Mouse (Mus musculus) kidney, embryonic 16.5 days (tissue): Measurements from ENCODE around the gene Gm20388. TPM values are rescaled to one million over a fixed set of nuclear protein-coding genes. Genes with fewer than 3 reads are reported as not detected.

Experiments
- ATAC-seq: fragments of 200-750 bp; cut with Nextera tagmentation; 2 replicates; pipeline ENCODE4 v1.8.0; 2017; ENCODE audit warnings: moderate TSS enrichment; ENCODE audit not compliant: low FRiP score, low TSS enrichment
- H3K27ac ChIP-seq: fragments of 300-500 bp; sonication (generic); 2 replicates; pipeline ENCODE4 v1.5.1; 2014; ENCODE audit warnings: low read length
- H3K27me3 ChIP-seq: fragments of 300-500 bp; sonication (generic); 2 replicates; pipeline ENCODE4 v1.6.1; 2014; ENCODE audit warnings: low read length, control low read depth, mixed read lengths; ENCODE audit not compliant: insufficient read depth
- H3K36me3 ChIP-seq: fragments of 300-500 bp; sonication (generic); 2 replicates; pipeline ENCODE4 v1.6.1; 2014; ENCODE audit warnings: low read length, control low read depth, mixed read lengths; ENCODE audit not compliant: insufficient read depth
- H3K4me1 ChIP-seq: fragments of 300-500 bp; sonication (generic); 2 replicates; pipeline ENCODE4 v1.6.1; 2014; ENCODE audit warnings: low read length, control low read depth, mixed read lengths; ENCODE audit not compliant: insufficient read depth
- H3K4me2 ChIP-seq: fragments of 300-500 bp; sonication (generic); replicated peaks from 2 replicates; pipeline ENCODE4 v1.6.1; 2014; ENCODE audit warnings: low read depth, low read length
- H3K4me3 ChIP-seq: fragments of 300-500 bp; sonication (generic); 2 replicates; pipeline ENCODE4 v1.5.1; 2014; ENCODE audit warnings: mild to moderate bottlenecking, low read length
- H3K9ac ChIP-seq: fragments of 300-500 bp; sonication (generic); replicated peaks from 2 replicates; pipeline ENCODE4 v1.6.1; 2014; ENCODE audit warnings: low read length
- H3K9me3 ChIP-seq: fragments of 300-500 bp; sonication (generic); 2 replicates; pipeline ENCODE4 v1.6.1; 2016; ENCODE audit warnings: low read length, control low read depth
- WGBS: fragments of 180-500 bp; shearing (Covaris S2); extraction: QIAGEN DNeasy Blood & Tissue Kit; methylation state at CpG from one replicate; pipeline ENCODE4 v1.1.7; 2014; 5-methylcytosine and 5-hydroxymethylcytosine counted together
- microRNA counts: library from miRNA; unstranded; fragments of <30 nt; microRNA quantifications from one replicate; lab custom pipeline; 2016
- microRNA-seq: library from miRNA; unstranded; fragments of <30 nt; microRNA quantifications from one replicate; pipeline ENCODE4, GENCODE M21; 2016
- polyA plus RNA-seq: library from polyadenylated mRNA; unstranded; fragments of >200 nt; fragmentation: Nextera tagmentation; extraction: Ambion mirVana; gene quantifications from 2 replicates; pipeline ENCODE4 v1.2.1, GENCODE M21; 2015

Gene Gm20388
- polyA plus RNA-seq, 1 experiment from 2014 or later = 7.7 TPM

- Histone ChIP-seq H3K4me1 (no peaks in the 10 kb centered on the region), H3K4me3 (no peak overlapping the region), H3K27ac (no peak overlapping the region), H3K36me3 (no peaks in the 10 kb centered on the region), H3K4me2 (no peak overlapping the region), H3K9me3 (no peaks in the 10 kb centered on the region; the same call in 1 of the 2 replicates), H3K27me3 (no peaks in the 10 kb centered on the region), H3K9ac (no peak overlapping the region)
- WGBS = 86% methylated on average over 11 of the region's 11 CpGs
- no peak for ATAC-seq
Measured at GRCm38 (mm10) chr8:124389495-124389894, 4478.9 kb downstream of the Gm20388 start.

DNA sequence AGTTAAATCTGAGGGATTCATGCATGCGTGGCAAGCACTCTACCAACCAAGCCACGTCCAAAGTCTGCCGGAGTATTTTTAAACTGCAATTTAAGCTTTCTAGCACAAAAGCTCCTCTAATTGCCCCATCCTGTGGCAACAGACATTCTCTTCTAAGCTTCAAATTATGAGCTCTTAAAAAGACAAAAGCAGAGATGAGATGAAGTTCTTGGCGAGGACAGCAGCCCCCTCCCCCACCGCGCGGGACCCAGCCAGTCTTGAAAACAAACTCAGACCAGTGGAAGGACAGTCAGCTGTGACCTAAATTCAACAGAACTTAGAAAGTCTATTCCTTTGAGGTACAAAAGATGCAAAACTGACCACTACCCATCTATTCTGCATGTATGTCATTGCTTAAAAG, 4480.6 kb downstream of the Gm20388 start:
- no peaks in the 10 kb centered on the region for H3K4me1 ChIP-seq
- no peak overlapping the region for H3K27ac ChIP-seq
- WGBS = 86% methylated on average over 7 of the region's 7 CpGs
- H3K9me3 ChIP-seq = no peaks in the 10 kb centered on the region; the same call in 1 of the 2 replicates
- H3K4me2 ChIP-seq = no peak overlapping the region
- no peak for ATAC-seq
- H3K9ac ChIP-seq = no peak overlapping the region
- H3K4me3 ChIP-seq = no peak overlapping the region
- no peaks in the 10 kb centered on the region for H3K36me3 ChIP-seq
- H3K27me3 ChIP-seq = no peaks in the 10 kb centered on the region

DNA sequence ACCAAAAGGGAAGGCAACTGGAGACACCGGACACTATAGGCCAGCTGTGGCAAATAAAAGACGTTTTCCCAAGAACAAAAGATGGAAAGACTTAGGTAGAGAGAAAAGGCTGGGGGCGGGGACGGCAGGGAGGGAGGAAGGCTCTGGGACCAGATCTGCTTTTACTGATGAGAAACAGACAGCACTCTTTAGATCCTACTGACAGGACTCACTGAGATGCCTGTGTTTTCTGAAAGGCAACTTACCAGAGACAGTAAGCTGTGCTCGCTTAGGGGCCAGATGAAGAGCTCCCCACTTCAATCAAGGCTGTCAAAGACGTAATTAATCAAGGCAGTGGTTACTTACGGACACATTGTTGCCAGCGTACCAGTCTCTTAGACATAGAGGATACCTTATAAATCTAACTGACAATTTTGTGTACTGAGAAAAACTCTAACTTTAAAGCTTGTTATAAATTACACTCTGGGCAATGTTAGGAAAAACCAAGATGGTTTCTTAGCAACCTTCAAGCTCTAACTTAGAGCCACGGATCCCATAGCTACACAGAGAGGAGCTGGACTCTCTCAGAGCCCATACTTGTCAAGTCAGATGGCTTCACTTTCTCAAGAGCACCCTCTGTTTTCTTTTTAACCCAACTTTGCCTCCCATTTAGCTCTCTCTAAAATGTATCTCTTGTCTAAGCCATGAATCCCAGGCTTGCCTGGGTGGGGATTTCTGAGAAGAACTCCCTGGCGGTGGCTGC, 4481.8 kb downstream of the Gm20388 start:
- 53% methylated on average over 10 of the region's 10 CpGs for WGBS

GRCm38 (mm10) chr8:124393013-124393412, 4482.4 kb downstream of the Gm20388 start:
- no peaks in the 10 kb centered on the region for H3K36me3 ChIP-seq
- WGBS = 85% methylated on average over 5 of the region's 5 CpGs
- no peaks in the 10 kb centered on the region; the same call in 1 of the 2 replicates for H3K9me3 ChIP-seq
- no peaks in the 10 kb centered on the region for H3K27me3 ChIP-seq
- no peak for ATAC-seq
- no peak overlapping the region for H3K27ac ChIP-seq
- H3K9ac ChIP-seq = no peak overlapping the region
- no peak overlapping the region for H3K4me2 ChIP-seq
- H3K4me1 ChIP-seq = no peaks in the 10 kb centered on the region
- H3K4me3 ChIP-seq = no peak overlapping the region

More for the DNA sequence above, 4481.8 kb downstream of the Gm20388 start:
- H3K27me3 ChIP-seq = no peaks in the 10 kb centered on the region
- H3K4me2 ChIP-seq = no peak overlapping the region
- no peak overlapping the region for H3K9ac ChIP-seq
- no peaks in the 10 kb centered on the region; the same call in 1 of the 2 replicates for H3K9me3 ChIP-seq
- no peak overlapping the region for H3K27ac ChIP-seq
- no peak overlapping the region for H3K4me3 ChIP-seq
- ATAC-seq = no peak
- H3K4me1 ChIP-seq = no peaks in the 10 kb centered on the region
- H3K36me3 ChIP-seq = no peaks in the 10 kb centered on the region

DNA sequence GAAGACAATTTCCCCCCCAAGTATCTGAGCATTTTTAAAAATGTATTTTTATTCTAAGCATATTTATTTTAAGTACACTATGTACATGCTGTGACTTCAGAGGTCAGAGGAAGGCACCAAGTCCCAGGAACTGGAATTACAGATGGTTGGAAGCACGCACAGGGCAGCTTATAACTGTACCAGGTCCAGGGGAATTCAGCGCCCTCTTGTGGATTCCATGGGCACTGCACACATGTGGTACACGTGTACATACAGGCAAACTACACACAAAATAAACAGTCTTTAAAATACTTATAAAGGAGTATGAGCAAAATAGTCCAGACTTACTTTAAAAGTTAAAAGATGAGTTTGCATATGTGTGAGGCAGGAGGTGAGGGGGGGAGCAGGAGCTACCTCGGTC, 4483.3 kb downstream of the Gm20388 start:
- Histone ChIP-seq H3K27ac (no peak overlapping the region), H3K4me2 (no peak overlapping the region), H3K4me3 (no peak overlapping the region), H3K9me3 (no peaks in the 10 kb centered on the region; the same call in 1 of the 2 replicates), H3K9ac (no peak overlapping the region), H3K4me1 (no peaks in the 10 kb centered on the region), H3K27me3 (no peaks in the 10 kb centered on the region), H3K36me3 (no peaks in the 10 kb centered on the region)
- WGBS = 89% methylated on average over 4 of the region's 4 CpGs
- ATAC-seq = no peak

DNA sequence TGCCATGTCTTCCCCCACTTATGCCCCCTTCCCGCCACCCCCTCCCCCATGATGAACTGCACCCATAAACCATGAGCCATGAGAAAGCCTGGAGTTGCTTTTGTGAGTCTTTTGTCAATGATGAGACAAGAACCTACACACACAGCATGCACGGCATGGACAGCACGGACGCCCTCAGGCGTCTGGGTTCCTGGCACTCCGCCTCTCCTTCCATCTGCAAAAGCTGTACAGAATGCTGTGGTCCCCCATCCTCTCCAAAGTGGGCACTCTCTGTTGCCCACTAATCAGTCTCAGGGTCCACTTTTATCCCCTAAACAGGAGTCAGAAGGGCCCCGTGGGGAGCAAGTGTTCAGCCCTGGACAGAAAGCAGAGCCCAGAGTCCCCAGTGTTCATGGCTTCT, 4484.3 kb downstream of the Gm20388 start:
- Histone ChIP-seq H3K9me3 (no peaks in the 10 kb centered on the region; the same call in 1 of the 2 replicates), H3K4me3 (no peak overlapping the region), H3K4me1 (no peaks in the 10 kb centered on the region), H3K9ac (no peak overlapping the region), H3K27me3 (no peaks in the 10 kb centered on the region), H3K36me3 (no peaks in the 10 kb centered on the region), H3K4me2 (no peak overlapping the region), H3K27ac (no peak overlapping the region)
- WGBS = 85% methylated on average over 7 of the region's 7 CpGs
- ATAC-seq = no peak

MicroRNAs within 50 kb of the gene (microRNA counts, 519-probe panel; counts per million panel counts)
- microRNA mmu-miR-1967 (lab: Ali Mortazavi, UCI) = 1,624 counts per million, percentile 43 among the panel's probes with 10 or more counts

Small RNAs within 50 kb of the gene (microRNA-seq; reads per million reads assigned to microRNA genes)
- gene Gm22715 = not detected
- not detected for gene Gm24366
- gene Gm27530 = not detected
- not detected for gene Mir1967
- not detected for gene Mir6396
- not detected for gene Mir7079
- not detected for gene Mir7080
- not detected for gene Mir7237
- gene Mir7687 = not detected

Other genes with a start within 250 kb of the Gm20388 start
- gene Wfdc1, start 244.5 kb upstream of the Gm20388 start, polyA plus RNA-seq = 2.3 and 3.7 TPM in 2 replicates
- 1.9 and 2.7 TPM in 2 replicates for gene Atp2c2, start 210.8 kb upstream of the Gm20388 start, polyA plus RNA-seq
- gene Tldc1, start 132.4 kb upstream of the Gm20388 start, polyA plus RNA-seq = 16.5 and 19.7 TPM in 2 replicates
- gene Cotl1, start 70.3 kb upstream of the Gm20388 start, polyA plus RNA-seq = 130 and 138 TPM in 2 replicates
- 20.4 and 22.4 TPM in 2 replicates for gene Klhl36, start 48.6 kb upstream of the Gm20388 start, polyA plus RNA-seq
- 194 and 197 TPM in 2 replicates for gene Usp10, start 481 bp upstream of the Gm20388 start, polyA plus RNA-seq
- gene Crispld2, start 81.6 kb downstream of the Gm20388 start, polyA plus RNA-seq = 8.7 and 10.1 TPM in 2 replicates
- 36.2 and 37.4 TPM in 2 replicates for gene Zdhhc7, start 190.6 kb downstream of the Gm20388 start, polyA plus RNA-seq
- gene 6430548M08Rik, start 203.3 kb downstream of the Gm20388 start, polyA plus RNA-seq = 5.3 and 6.7 TPM in 2 replicates